Mouse (Mus musculus) midbrain, embryonic 10.5 days (tissue): ENCODE data around the gene Fcho1. TPM values are rescaled to one million over a fixed set of nuclear protein-coding genes. Genes with fewer than 3 reads are reported as not detected.
"Not testable (repeated sequence)": the region's sequence is repeated elsewhere in the genome, so short reads cannot be mapped to it uniquely, and the experiment has no call there.

Experiments used
- DNase-seq: peaks from one replicate; pipeline ENCODE4 v3.0.0-alpha.2; 2017; ENCODE audit warnings: low spot score
- H3K27ac ChIP-seq: fragments of 300-500 bp; sonication (generic); replicated peaks from 2 replicates; pipeline ENCODE4 v1.5.1; 2016; ENCODE audit warnings: mild to moderate bottlenecking
- H3K27me3 ChIP-seq: fragments of 300-500 bp; sonication (generic); 2 replicates; pipeline ENCODE4 v1.6.1; 2016; ENCODE audit warnings: low read depth, mild to moderate bottlenecking; ENCODE audit not compliant: poor library complexity, severe bottlenecking
- H3K36me3 ChIP-seq: fragments of 300-500 bp; sonication (generic); 2 replicates; pipeline ENCODE4 v1.6.1; 2016; ENCODE audit warnings: mild to moderate bottlenecking, moderate library complexity
- H3K4me1 ChIP-seq: fragments of 300-500 bp; sonication (generic); 2 replicates; pipeline ENCODE4 v1.6.1; 2016
- H3K4me3 ChIP-seq: fragments of 300-500 bp; sonication (generic); 2 replicates; pipeline ENCODE4 v1.5.1; 2016; ENCODE audit warnings: mild to moderate bottlenecking, moderate library complexity
- H3K9me3 ChIP-seq: fragments of 300-500 bp; sonication (generic); replicated peaks from 2 replicates; pipeline ENCODE4 v1.6.1; 2016; ENCODE audit warnings: mild to moderate bottlenecking
- WGBS: fragments of 180-500 bp; shearing (Covaris S2); methylation state at CpG from one replicate; pipeline ENCODE4 v1.1.7; 2016; 5-methylcytosine and 5-hydroxymethylcytosine counted together
- polyA plus RNA-seq: library from polyadenylated mRNA; unstranded; fragments of >200 nt; fragmentation: Nextera tagmentation; extraction: Ambion mirVana; gene quantifications from 2 replicates; pipeline ENCODE4 v1.2.1, GENCODE M21; 2016

Fcho1 gene
- polyA plus RNA-seq, 1 experiment from 2014 or later: 17.7 TPM

DNA sequence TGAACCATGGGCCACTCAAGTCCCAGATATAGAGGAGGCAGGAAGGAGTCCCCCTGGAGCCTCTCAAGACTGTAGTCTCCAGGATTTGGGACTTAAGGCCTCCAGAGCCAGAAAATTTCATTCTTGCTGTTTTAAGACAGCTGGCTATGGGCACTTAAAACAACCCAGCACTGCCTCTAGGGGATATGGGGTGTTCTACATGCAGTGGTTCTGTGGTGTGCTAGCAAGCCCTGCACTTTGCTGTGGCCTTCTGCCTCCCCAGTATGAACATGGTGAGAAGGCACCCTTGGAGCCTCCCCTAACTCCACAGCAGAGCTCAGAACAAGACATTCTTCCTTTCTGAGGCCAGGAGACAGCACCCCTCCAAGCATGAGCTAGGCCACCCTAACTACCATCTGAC, 12.8 kb upstream of the Fcho1 start:
- not testable (repeated sequence) for H3K4me3 ChIP-seq, H3K4me1 ChIP-seq, H3K9me3 ChIP-seq, H3K36me3 ChIP-seq, H3K27ac ChIP-seq, DNase-seq
- H3K27me3 ChIP-seq: peaks cover 14% of the 10 kb centered on the region

DNA sequence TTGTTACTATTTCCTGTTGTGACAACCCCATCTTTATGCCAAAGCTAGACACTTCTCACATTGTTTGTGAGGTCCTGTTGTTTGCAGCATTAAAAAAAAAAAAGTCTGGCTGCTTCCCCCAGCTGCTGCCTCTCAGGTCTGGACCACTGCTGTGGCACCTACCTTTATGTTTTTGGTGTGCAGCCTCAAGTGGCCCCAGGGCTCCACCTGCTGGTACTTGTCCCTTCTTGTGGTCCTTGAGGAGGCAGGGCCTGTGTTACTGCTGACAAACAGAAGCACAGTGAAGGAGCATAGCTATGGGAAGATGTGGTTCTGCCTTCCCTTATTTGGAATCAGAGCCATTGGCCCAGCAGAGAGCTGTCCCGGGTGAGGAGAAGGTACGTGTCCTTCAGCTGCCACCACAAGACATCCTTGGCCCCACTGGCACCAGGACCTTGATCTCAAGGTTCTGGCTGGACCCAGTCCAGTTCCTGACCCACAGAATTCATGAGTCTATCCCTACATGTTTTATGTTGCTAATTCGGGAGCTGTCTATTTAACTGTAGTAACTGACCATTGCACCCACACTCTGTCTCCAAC, 6.2 kb upstream of the Fcho1 start:
- Histone ChIP-seq H3K36me3 (no peaks in the 10 kb centered on the region), H3K27ac (no peak overlapping the region), H3K9me3 (no peaks in the 10 kb centered on the region), H3K4me3 (no peak overlapping the region), H3K4me1 (peaks cover 17% of the 10 kb centered on the region), H3K27me3 (peaks cover 33% of the 10 kb centered on the region)
- DNase-seq: peak; percentile 40
- 49% methylated on average over 3 of the region's 3 CpGs for WGBS

DNA sequence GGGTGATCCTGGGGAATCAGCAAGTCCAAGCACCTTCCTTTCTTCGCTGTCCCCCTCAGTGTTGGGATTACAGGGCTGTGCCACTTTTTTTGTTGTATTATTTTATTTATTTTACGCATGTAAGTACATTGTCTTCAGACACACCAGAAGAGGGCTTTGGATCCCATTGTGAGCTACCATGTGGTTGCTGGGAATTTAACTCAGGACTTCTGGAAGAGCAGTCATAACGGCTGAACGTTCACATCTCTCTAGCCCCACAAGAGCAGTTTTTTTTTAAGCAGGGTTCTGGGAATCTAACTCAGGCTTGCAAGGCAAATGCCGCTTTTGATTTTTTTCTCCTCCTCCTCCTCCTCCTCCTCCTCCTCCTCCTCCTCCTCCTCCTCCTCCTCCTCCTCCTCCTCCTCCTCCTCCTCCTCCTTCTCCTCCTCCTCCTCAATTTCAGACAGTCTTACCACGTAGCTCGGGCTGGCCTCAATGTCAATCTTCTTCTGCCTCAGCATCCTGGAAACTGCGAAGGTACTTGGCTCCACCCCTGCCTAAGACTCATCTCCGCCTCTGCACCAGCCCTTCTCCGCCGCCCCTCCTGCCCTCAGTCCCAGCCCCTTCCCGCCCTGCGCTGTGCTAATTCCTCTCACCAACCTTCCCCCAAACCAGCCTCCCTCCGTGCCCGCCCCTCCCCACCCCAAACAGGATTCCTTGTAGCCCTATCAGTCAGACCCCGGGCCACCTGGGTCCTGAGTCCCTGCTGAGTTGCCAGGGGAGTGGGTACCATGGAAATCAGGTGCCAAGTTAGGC, 3.5 kb upstream of the Fcho1 start:
- H3K27me3 ChIP-seq: peaks cover 54% of the 10 kb centered on the region
- WGBS: 5% methylated on average over 13 of the region's 16 CpGs
- H3K27ac ChIP-seq: peak overlapping the region; percentile 76
- peaks cover 34% of the 10 kb centered on the region for H3K4me1 ChIP-seq
- H3K36me3 ChIP-seq: no peaks in the 10 kb centered on the region
- DNase-seq: peak; percentile 50
- no peaks in the 10 kb centered on the region for H3K9me3 ChIP-seq
- peak overlapping the region; percentile 52 for H3K4me3 ChIP-seq

DNA sequence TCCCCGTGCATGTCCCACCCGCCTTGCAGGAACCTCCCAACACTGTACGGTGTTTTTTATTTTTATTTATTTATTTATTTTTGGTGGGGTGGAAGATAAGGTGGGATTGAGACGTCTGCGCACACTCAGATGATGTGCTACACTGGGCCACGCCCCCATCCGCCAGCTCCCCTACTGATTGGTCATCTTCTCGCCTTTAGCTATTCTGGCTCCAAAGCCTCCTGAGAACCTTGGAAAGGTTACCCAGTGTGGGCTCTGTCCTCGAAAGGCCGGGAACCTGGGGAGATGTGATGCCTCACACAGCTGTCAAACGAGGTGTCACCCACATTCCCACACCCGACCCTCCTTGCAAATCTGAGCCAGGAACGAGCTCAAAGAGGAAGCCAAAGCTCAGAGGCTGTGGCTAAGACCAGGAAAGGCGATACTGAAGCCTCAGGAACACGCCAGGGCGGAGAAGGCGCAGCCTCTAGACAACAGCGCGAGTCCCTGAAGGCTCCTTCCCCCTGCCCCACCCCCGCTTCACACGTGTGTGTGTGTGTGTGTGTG, 2.8 kb upstream of the Fcho1 start:
- peak; percentile 59 for DNase-seq
- Histone ChIP-seq H3K27ac (peak overlapping the region; percentile 76), H3K27me3 (peaks cover 60% of the 10 kb centered on the region), H3K4me3 (peak overlapping the region; percentile 52), H3K9me3 (no peaks in the 10 kb centered on the region), H3K36me3 (no peaks in the 10 kb centered on the region), H3K4me1 (peaks cover 34% of the 10 kb centered on the region)
- 6% methylated on average over 21 of the region's 21 CpGs for WGBS

DNA sequence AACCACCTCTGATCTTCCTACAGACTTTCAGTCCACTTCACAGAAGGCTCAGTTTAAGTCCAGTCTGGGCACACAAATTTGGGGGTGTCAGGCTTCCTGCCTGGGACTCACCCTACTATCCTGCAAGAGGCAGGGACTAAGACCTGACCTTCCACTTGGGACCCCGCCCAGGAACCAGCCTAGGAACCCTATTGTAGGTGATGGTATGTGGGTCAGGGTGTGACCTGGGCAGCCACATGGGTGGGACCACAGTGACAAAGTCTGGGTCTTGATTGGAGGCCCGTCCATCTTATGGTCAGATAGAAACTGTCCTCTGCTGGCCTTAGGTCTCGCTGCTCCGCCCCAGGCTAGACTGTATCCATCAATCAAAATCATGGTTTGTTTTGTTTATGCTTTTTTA, 1.1 kb downstream of the Fcho1 start:
- H3K4me1 ChIP-seq: peaks cover 68% of the 10 kb centered on the region
- H3K27me3 ChIP-seq: peaks cover 50% of the 10 kb centered on the region
- H3K36me3 ChIP-seq: no peaks in the 10 kb centered on the region
- peak overlapping the region; percentile 87 for H3K4me3 ChIP-seq
- no peak overlapping the region for H3K27ac ChIP-seq
- DNase-seq: no peak
- 73% methylated on average over 4 of the region's 4 CpGs for WGBS
- H3K9me3 ChIP-seq: no peaks in the 10 kb centered on the region

DNA sequence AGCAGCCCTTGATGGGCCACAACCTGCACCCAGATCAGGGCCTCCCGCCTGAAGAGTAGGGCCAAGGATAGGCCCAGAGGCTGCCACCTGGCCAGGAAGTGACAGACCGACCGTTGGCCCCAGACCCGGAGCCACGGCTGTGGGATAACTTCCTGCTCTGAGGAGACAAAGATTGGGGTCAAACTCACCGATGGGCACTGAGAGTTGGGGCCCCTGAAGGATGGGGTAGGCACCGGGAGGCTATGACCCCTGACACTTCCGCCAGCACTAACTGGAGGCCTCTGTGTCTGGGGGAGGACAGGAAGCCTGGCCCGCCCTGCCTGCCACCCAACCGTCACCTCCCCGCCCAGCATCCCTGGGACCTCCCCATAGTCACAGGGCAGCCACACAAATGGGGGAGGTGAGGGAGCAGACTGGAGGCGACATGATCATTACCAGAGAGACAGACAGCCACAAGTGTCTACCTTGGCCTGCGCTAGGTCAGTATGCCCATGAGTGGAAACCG, 2.4 kb downstream of the Fcho1 start:
- WGBS: 68% methylated on average over 14 of the region's 14 CpGs
- Histone ChIP-seq H3K36me3 (peaks cover 3% of the 10 kb centered on the region; the same call in 1 of the 2 replicates), H3K27me3 (peaks cover 46% of the 10 kb centered on the region), H3K27ac (no peak overlapping the region), H3K4me1 (peaks cover 68% of the 10 kb centered on the region), H3K4me3 (no peak overlapping the region), H3K9me3 (no peaks in the 10 kb centered on the region)
- no peak for DNase-seq

DNA sequence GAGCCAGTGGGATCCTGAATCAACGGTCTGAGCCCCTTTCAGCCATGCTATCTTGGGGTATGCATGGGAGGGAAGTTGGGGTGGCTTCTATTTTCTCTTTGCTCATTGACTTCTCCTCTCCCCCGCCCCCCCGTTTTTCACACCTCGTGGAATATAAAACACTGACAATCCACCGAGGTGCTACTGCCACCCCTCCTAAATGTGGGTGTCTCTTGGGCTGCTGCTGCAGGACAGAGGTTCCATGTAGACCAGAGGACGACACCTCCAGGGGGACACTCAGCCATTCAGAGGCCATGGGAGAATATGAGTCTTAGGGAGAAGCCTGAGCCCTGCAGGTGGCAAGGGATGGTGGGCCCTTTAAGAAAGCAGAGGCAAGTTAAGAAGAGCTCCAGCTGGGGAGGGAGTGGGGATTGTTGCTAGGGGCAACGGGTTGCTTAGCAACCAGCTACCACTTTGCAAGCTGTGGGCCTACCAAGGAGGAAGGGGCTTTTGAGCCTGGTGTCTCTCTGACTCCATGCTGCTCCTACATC, 5.5 kb downstream of the Fcho1 start:
- H3K36me3 ChIP-seq: peaks cover 20% of the 10 kb centered on the region
- peak overlapping the region; percentile 34 for H3K4me3 ChIP-seq
- DNase-seq: peak; percentile 91
- 32% methylated on average over 7 of the region's 7 CpGs for WGBS
- H3K27me3 ChIP-seq: peaks cover 20% of the 10 kb centered on the region
- peaks cover 64% of the 10 kb centered on the region for H3K4me1 ChIP-seq
- peak overlapping the region; percentile 86 for H3K27ac ChIP-seq
- H3K9me3 ChIP-seq: no peaks in the 10 kb centered on the region

DNA sequence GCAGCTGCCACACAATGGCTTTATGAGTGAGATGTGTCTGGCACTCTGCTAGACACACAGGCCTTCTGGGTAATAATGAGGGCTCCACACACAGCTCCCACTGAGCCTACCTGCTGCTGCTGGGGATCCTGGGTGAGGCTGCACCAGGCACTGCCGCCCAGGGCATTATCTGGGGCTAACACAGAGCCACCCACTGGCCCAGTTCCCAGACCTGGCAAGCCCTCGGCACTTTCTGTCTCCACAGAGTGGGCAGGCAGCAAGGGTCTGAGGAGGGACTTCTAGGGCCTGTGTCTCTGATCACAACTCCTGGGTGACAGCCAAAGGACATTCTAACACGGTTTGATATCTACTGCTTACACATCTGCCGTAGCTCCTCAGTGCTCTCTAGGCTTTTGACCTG, 6.3 kb downstream of the Fcho1 start:
- no peak overlapping the region for H3K4me3 ChIP-seq
- peaks cover 24% of the 10 kb centered on the region for H3K36me3 ChIP-seq
- H3K27ac ChIP-seq: peak overlapping the region; percentile 86
- peaks cover 13% of the 10 kb centered on the region for H3K27me3 ChIP-seq
- no peaks in the 10 kb centered on the region for H3K9me3 ChIP-seq
- no peak for DNase-seq
- WGBS: 72% methylated on average over 4 of the region's 4 CpGs
- H3K4me1 ChIP-seq: peaks cover 60% of the 10 kb centered on the region

DNA sequence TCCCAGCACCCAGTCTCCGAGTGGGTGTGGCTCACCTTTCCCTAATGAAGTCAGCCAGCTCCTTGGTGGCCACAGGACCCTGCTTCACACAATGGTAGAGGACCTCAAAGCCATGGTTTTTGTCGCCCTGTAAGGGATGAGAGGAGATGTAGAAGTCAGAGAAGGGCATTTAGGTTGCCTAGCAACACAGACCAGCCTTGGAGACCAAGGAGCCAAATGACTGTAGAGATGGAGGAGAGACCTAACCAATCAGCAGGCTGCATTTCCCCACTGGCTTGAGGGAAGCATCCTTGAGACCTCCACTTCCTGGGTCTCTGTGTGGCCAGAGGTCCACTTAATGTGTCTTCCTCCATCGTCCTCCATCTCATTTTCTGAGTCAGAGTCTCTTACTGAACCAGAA, 7.3 kb downstream of the Fcho1 start:
- WGBS: 31% methylated on average over 3 of the region's 3 CpGs
- DNase-seq: no peak

DNA sequence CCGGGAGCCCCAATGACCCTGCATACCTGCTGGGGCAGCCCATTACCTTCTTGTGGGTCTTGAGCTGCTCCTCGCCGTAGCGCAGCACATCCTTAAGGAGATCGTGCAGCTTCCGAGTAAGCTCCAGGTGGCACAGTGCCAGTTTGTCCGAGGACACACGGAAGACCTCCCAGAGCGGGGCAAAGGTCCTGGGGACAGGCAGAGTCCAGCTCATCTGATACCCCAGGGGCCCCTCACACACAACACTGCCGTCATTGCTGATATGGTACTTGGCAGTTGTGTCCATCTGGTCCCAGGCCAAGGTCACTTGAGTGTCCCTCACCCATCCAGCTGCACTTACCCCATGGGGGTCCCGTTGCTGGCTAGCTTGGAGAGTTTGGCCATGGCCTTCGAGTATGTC, 8.4 kb downstream of the Fcho1 start:
- DNase-seq: no peak
- Histone ChIP-seq H3K27me3 (no peaks in the 10 kb centered on the region; the same call in 1 of the 2 replicates), H3K27ac (0 out of 2 replicates have a peak overlapping the region, but pooled peaks have one; percentile 6), H3K36me3 (peaks cover 25% of the 10 kb centered on the region), H3K4me3 (no peak overlapping the region), H3K9me3 (no peaks in the 10 kb centered on the region), H3K4me1 (peaks cover 51% of the 10 kb centered on the region)
- WGBS: 92% methylated on average over 12 of the region's 12 CpGs

More for the DNA sequence above, 7.3 kb downstream of the Fcho1 start:
- Histone ChIP-seq H3K9me3 (no peaks in the 10 kb centered on the region), H3K4me3 (no peak overlapping the region), H3K27me3 (peaks cover 5% of the 10 kb centered on the region; the same call in 1 of the 2 replicates), H3K27ac (no peak overlapping the region; the same call in 1 of the 2 replicates), H3K36me3 (peaks cover 24% of the 10 kb centered on the region), H3K4me1 (peaks cover 59% of the 10 kb centered on the region)

DNA sequence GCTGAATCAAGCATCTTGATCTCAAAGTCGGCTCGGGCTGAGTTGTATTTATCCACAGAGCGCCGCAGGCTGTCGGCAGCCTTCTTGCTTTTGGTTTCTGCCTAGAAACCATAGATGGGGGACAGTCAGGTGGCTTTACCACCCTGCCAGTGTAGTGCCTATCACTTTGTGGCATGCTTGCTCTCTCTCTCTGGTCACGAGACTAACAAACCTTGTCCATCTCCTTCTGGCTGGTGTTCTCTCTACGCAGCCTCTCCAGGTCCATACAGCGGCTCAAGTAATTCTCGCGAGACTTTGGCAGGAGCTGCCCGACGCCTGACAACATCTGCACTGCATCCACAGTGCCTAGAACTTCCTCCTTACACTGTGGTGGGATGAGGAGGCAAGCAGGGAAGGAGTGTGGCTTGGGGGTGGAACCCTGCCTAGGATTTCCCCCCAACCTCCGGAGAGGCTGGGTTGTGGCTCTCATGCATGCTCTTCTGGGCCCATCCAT, 8.9 kb downstream of the Fcho1 start:
- DNase-seq: no peak
- Histone ChIP-seq H3K36me3 (peaks cover 29% of the 10 kb centered on the region), H3K4me1 (peaks cover 46% of the 10 kb centered on the region), H3K9me3 (no peaks in the 10 kb centered on the region), H3K4me3 (no peak overlapping the region), H3K27me3 (peaks cover under 1% of the 10 kb centered on the region; the same call in 1 of the 2 replicates), H3K27ac (0 out of 2 replicates have a peak overlapping the region, but pooled peaks have one; percentile 6)
- 87% methylated on average over 13 of the region's 13 CpGs for WGBS

DNA sequence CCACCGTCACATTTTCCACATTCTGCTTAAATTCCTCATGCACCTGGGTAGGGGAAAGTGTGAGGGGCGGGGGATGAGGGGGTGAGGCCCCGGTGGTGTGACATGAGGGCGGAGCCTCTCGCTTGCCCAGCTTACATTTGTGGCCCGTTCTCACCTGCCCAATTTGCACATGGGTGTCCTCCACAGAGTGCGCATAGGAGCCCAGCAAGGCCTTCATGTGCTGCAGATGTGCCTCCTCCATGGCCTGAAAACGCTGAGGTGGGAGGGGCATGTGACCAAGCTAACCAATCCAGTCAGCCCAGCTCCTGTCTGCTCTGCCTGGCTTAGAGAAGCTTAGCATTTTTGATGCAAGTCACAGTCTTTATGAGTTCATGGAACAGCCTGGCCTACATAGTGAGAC, 10.0 kb downstream of the Fcho1 start:
- H3K4me3 ChIP-seq: no peak overlapping the region
- H3K9me3 ChIP-seq: no peaks in the 10 kb centered on the region
- peaks cover 35% of the 10 kb centered on the region for H3K4me1 ChIP-seq
- no peak overlapping the region for H3K27ac ChIP-seq
- H3K27me3 ChIP-seq: peaks cover 11% of the 10 kb centered on the region
- peaks cover 29% of the 10 kb centered on the region for H3K36me3 ChIP-seq
- WGBS: 50% methylated on average over 8 of the region's 8 CpGs
- no peak for DNase-seq
